Mouse (Mus musculus) neural tube, embryonic 10.5 days (tissue): ENCODE results near the gene Pld5.

Experiments
- DNase-seq: peaks from one replicate; pipeline ENCODE4 v3.0.0-alpha.2; 2017; ENCODE audit warnings: low spot score; ENCODE audit errors: extremely low spot score

The Pld5 gene

DNA sequence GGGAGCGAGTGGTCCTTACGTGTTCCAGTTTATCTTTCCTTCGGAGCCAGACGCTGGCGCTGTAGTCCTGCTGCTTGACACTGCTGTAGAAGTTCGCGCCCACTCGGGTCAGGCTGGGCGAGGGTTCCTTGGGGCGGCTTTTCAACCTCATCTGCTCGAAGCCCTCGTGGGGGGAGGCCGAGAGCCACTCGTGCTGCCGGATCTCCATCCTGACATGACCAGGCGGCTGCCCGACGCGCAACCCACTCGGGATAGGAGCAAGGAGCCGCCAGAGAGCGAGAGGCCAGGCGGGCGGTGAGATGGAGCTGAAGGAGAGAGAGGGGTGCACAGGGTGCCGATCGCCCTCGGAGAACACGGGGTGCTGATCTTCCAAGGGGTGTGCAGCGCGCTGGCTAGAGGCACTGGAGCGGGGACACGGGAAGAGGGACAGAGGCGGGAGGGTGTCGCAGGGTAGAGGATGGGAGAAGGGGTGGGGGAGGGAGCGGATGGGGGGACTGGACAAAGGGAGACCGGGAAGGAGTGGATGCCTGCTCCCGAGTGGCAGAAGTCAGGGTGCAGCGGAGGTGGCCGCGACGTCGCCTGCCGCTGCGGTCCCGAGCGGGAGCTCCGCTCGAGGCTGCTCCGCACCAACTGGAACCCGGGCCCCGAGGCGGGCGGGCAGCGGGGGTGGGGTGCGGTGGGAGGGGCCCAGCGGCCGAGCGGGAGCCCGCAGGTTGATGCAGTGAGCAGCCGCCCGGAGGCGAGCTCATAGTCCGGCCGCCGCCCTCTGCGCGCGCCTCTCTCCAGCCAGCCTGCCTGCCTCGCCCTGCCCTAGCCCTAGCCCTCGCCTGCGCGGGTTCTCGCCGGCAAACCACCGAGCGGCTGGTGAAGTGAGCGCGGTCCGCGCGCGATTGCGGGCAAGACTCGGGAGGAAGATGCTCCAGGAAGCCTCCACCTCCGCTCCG is at the start of gene Pld5:
TSS of gene Pld5 (minus strand) at position 646 of the 944 bp plus-strand sequence.
- DNase-seq, result peak; percentile 73

DNA sequence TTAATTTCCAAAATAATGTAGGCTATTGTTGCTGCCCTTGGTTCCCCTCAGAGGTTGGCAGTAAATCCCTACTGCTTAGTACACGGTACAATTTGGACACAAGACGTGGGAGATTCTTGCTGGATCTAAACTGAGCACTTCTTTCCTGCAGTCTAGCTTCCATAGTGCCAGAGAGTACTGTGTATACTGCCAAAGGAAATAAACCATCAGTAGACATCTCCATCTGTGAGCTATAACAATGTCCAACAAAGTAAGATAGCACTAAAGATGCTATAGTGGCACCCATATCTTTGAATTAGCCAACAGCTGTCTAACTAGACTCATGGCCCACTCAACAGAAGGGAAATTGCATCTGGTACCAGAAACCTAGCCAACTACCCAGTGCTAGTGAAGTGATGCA is 40.0 kb upstream of the Pld5 start:
- no peak for DNase-seq

DNA sequence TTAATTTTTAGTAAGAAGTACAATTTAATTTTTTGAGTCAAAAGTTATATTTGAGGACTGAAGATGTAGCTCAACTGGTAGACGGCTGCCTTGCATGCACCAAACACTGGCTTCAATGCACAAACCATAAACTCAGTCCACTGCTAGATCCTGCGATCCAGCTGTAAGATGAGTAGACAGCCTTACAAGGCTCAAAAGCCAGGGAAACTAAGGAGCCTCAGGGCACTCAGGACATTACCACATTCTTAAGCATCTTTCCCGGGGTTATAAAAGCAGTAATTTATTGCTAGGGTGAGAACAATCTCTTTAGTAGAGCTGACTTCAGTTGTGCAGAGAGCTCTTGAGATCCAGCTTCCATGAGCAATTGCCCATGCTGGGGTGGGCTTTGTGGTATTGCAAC is 35.1 kb upstream of the Pld5 start:
- no peak for DNase-seq

DNA sequence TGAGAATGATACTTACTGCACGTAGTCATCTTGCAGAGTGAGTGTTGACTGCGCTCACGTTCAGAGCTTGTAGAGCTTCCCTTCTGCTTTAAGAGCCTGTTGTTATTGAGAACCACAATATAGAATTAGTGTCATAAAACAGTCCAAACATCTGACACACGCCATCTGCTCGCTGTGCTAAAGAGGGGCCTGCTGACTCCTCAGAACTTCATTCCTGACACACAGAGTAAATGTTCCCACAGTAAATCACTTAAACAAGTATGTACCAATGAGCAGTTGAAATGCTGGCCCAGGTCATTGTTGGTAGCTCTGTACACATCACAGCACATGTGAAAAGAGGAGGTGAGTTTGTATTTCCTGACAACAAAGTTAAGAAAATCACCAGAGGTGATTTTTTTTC is 14.3 kb upstream of the Pld5 start:
- no peak for DNase-seq

DNA sequence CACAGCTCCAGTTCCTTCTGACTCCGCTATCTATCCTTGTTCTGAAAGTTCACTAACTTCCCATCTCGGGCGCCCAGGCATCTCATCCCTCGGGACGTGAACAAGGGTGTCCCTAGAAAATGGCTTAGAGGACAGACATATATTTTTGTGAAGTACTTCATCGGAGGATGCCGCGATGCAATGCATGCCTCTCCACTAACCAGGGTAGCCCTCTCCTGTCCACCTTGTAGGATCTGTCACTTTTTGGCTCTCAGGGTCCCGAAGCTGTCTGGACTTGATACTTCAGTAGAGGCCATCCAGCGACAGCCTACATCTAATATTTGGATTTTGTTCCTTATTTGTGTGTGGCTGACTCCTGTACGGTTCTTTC is 484 bp upstream of the Pld5 start:
- no peak for DNase-seq

DNA sequence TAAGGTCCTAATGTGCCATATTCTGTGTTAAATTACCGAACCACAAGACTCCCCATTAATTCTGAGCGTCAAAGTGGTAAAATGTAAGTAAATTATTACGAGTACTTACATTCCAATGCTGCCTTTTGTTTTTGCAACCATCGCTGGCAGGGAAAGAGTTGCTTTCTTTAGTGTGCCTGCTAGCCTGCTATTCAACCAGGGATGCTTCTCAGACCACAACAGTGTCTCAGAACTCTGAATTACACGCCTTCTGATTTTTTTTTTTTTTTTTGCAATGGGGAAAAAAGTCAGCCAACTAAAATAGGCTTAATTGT is 26.4 kb downstream of the Pld5 start:
- no peak for DNase-seq

DNA sequence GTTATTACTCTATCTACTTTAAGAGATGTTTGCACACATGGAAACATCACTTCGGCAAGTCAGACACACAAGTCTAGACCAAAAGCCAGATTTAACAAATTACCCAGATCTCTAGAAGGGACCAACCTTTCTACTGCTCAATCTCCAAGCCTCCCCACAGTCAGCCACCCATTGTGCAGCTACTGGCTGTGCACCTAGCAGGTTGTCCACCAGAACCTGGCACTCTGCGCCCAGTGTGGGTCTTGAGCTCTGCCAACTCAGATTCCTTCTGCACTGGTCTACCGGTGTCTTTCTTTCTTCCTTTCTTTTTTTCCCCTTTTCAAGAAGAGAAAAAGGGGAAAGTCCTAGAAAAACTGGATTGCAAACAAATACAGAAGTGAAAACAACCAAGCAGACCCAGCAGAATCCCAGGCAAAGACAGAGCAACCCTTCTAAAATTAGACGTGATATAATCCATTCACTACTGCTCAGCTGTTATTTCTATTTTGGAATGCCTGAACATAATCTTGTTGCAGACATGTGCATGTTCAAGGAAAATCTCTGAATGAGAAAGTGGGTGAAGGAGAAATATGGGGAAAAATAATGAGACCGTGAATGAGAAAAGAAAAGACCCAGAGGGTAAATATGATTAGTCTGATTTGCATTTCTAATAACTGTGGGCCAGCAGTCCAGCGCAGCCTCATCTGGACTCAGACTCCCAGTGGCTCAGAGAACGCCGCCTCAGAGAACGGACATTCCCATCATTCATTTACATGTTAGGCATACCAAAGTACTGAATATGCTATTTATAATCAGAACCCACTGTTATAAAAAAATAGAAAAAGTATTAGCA is 27.0 kb downstream of the Pld5 start:
- DNase-seq, result no peak

DNA sequence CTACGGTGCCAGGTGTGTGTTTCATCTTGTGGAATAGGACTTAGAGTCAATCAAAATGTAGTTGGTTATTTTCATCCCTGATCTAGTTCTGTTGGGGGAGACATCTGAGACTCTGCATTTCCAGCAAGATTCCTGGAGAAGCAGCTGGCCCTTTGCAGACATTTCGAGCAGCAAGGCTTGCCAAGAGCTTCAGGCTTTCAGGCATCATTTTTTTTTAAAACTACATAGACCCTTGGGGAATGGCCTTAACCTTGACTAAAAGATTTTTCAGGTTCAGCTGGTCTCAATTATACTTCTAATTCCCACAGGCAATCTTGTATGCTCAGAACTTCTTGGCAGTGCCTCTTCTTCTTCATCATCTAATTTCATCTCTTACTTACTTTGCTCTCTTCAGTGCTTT is 35.9 kb downstream of the Pld5 start:
- no peak for DNase-seq

DNA sequence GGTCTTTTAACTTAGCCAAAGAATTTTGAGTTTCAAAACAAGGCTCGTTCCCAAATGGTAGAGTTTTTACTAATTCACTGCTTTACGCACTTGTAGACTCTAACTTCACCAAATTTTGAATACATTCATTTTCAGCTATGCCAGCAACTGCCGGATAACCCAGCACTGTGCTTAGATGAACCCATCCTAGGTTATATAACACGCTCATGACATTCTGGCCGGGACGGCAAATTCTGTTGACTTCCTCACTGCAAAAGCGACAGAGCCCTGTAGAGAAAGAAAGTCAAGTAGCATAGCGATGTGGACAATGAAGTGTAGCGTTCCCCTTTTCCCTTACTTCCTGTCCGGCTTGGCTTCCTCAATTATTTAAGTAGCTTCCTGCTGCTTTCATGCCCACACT is 51.3 kb downstream of the Pld5 start:
- no peak for DNase-seq

DNA sequence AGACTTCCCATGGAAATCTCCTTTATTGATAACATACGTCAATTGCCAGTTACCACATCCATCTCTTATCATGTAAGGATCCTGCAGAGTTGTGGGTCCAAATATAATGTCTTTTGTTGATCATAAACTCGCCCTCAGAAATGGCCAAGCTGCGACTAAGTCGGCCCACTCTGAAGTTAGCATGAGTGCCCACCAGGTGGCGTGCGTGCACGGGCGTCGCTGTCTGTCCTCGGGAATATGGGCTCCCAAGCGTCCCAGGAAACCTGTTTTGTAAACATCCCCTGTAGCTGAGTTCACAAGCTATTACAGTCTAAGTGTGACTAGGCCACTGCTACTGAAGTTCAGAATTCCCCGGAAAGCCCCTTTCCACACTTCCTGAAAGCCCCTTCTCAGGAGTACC is 51.9 kb downstream of the Pld5 start:
- peak; percentile 73 for DNase-seq

DNA sequence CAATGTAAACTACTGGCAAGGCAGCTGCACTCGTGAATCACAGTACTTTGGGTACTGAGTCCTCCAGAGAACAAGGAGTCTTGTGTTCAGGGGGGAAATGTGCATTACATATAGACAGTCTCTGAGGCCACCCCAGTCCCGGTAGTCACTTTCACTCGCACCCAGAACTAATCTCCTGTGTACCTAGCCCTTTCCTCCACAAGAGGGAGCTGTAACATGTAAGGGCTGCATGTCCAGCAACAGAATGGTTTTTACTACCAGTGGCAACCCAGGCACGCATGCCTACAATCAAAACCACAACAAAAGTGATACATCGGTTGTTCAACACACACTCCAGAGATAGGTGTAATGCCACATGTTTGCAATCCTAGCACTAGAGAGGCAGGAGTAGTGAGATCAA is 56.9 kb downstream of the Pld5 start:
- no peak for DNase-seq

DNA sequence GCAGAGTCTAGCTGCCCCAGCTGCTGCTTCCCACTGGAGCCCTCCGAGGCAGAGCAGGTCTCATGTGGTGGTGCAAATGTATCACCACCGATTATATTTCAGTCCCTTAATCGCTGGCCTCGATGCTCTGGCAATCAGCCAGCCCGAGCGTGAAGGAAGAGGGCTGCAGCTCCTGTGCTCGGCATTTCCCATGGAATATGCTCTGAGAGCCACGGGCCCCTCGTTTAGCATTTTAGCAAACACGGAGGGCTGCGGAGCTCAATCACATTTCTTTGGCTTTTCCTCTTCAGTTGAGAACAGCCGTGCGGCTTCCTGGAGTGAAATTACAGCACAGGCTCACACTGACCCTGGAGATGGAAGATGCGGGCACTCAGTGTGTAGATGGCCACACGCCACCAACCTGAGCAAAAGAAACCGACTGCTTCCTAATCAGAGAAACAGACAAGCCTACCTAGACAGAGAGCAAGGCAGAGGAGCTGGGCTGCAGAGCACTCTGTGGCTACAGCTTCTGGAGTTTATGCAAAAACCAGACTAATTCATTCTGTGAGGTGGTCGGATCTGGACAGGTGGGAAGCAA is 61.4 kb downstream of the Pld5 start:
- DNase-seq, result no peak

DNA sequence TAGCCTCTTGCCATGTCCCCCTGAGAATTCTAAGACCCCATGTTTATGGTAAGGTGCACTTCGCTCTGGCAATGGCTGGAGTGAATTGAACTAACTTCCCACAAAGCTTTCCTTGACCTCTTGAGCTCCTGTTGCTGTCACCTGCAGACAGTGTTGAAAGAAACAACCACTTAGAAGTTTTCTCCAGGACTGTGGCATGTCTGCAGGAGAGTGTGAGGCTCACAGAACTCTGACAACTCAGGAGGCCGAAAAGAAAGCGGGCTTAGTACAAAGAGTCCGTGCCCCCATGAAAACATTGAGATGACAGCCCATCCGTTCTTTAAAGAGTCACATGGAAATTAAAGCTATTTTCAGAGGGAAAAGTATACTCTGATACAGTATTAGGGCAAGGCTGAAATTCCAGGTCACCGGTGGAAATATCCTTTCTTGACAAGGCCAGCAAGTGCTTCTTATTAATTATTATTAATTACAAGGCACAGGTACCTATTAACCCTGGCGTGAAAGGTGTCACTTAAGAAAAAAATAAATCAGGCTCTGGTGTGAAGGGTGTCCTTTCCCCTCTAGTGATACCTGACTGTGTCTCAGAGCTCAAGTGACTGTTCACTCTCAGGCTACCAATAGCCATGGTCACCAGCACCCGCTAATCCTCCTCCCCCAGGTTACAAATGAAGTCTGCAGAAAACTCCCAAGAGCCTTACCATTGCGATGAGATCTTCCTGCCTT is 62.0 kb downstream of the Pld5 start:
- DNase-seq, result no peak

DNA sequence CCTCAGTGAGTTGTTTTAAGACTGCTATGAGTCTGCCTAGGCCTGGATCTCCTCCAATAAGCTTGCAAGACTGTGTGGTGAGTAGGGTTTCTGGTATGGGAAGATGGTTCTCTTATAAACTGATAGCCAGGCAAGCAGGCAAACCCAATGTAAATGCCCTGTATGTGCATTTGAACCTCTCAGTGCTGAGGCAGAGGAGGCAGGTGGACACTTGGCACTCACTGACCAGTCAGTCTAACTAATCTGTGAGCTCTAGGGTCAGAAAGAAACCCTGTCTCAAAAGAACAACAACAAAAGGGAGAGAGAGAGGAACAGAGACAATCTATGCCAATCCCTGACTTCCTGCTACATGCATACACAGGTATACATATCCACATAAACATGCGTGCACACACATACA is 64.3 kb downstream of the Pld5 start:
- DNase-seq, result no peak

DNA sequence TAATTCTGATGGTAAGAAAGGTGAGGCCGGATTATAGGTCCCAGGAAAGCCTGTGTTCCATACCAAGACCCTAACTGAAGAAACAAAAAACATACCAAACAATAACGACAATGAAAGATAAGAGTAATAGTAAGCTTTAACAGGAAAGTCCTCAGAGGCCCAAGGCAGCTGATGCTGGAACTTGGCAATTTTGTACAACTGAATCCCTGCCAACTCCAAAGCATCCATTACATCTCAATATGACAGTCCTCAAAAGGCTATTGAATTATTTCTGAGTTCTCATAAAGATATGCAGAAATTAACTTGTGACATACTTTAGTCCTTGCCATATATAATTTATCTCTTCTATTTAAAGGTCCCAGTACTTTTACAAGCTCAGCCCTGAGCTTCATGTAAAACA is 67.1 kb downstream of the Pld5 start:
- DNase-seq, result no peak

DNA sequence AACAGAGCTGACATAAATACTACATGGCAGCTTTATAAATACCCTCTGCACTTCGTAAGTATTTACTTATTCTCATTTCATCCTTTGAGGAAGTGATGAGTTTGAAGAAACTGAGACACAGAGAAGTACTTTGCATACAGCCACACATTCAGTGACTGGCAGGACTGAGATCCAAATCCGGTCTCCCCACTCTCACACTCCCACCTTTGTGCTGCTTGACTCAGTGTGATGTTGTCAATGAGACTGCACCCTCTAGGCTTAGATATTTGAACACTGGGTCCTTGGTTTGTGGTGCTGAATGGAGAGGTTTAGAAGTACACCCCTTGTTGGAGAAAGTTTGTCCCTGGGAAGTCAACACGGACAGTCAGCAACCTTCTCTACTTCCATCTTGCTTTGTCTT is 72.8 kb downstream of the Pld5 start:
- DNase-seq, result no peak

DNA sequence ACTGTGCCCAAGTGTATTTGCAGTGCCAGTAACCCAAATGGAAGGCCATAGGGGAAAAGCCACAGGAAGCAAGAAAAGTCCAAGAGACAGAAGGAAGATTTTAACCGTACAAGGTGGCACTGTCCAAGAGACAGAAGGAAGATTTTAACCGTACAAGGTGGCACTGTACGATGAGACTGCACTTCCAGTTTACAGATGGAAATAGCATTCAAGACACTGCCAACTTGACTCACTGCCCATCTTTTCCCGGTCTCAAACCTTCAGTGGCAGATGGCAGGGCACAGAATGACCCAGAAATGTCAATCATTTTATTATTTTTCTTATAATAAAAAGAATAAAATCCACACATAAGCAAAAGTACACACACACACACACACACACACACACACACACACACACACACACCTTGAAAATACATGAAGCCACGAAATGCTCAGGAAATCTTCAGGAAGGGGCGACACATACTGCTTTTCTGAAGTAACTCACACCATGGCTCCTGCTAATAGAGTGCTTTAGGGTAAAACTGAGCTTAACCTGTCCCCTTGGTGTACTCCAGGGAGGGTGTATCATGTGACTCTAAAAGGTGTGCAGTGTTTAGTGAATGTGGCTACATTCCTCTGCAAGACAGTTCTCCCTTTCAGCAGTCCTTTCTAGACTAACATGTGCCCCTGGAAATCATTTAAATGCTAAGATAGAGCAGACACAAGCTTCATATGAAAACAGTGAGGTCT is 77.9 kb downstream of the Pld5 start:
- DNase-seq, result no peak

DNA sequence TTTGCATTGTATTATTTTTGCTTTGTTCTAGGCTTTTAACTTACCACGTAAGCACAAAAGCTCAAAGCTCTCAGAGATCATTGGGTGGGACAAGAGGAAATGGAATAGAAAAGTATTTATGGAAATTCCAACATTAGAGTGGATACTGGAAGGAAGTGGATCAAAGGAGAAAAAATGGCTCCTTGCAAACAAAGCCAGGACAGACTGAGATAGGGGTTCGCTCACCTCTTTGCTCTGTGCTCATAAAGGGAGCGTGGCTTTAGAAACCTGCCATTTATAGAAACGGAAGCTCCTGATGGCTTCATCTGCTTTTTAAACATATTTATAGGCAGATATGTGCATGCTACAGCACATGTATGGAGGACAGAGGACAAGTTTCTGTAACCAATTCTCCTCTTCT is 78.8 kb downstream of the Pld5 start:
- no peak for DNase-seq

DNA sequence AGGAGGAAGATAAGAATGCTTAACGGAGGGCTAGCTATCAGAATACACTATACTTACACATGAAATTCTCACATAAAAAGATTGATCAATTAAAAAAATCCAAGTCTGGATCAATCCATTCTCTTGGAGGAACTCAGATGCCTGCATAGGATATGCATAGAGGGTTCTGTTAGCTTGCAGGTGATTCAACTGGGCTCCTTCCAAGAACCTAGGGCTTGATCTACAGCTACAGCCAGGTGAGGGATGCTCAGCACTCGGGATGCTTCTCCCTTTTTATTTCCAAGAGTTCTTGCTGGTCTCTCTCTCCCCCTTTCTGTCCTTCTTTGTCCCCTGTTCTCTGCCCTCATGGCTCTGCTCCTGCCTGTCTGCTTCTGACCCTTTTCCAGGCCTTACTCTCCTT is 80.4 kb downstream of the Pld5 start:
- no peak for DNase-seq

DNA sequence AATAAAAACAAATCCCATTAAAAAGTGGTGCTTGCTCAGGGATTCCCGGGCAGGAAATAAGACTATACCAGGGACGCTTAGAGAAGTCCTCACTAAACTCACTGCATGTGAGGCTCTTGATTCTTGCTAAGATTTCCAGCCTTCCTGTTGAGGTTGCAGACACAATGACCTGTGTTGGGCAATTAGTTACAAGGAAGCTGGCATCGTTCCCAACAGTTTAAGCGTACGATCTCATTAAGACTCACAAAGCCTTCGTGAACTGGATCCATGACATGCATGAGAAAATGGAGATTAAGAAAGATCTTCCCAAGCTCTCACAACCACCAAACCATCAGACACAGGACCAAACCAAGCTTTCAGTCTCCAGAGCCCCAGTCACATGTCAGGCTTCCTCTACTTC is 91.1 kb downstream of the Pld5 start:
- no peak for DNase-seq

DNA sequence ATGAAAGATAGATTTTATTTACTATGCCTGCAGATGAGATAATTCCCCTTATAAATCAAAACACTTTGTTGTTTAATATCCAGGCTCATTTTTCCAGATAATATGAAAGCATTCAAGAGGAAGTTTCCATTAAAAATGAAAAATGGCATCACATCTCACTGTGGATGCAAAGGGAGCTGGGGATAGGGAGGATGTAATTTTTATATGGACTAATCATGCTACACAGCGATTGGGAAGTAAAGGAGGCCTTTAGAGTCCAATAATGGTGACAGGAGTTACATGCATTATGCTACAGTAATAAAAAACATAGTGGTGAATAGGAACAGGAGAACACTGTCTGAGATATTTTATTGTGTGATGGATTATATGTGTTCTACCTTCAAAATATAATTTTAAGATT is 100.1 kb downstream of the Pld5 start:
- no peak for DNase-seq
